Mouse (Mus musculus) liver, embryonic 14.5 days (tissue): ENCODE results near the gene Tmem151a.

Experiments used
- CTCF ChIP-seq: IDR thresholded peaks from 2 replicates; pipeline ENCODE4 v1.5.1; 2016; ENCODE audit warnings: antibody characterized with exemption, low read depth, control low read depth
- EP300 ChIP-seq: IDR thresholded peaks from 2 replicates; pipeline ENCODE4 v1.6.1; 2016; ENCODE audit warnings: antibody characterized with exemption, low read depth

GRCm38 (mm10) chr19:5109659-5110453, 24.5 kb upstream of the Tmem151a start:
- peak; percentile 61 for TF ChIP-seq CTCF
- no peak for TF ChIP-seq EP300
